ENCODE assay signal across 9 mouse cellular contexts in genomic region chr1:156990112-156990511, GRCm38 (mm10). TPM values are rescaled to one million over a fixed set of nuclear protein-coding genes. Genes with fewer than 3 reads are reported as not detected.
DNase-seq lines count a peak whose midpoint lies in the region; ATAC-seq lines count a peak whose summit lies in the region.
"Had no signal": no experiment of that assay in that cellular context is flagged by ENCODE, and none has a peak within 500 bp of the region (broad histone marks: within the 10 kb centered on the region; RNA-seq: fewer than 3 reads in every experiment).

No protein-coding gene starts in this region.

- H3K9ac ChIP-seq in liver, embryonic 12.5 days, result no peak overlapping the region
- H3K9ac ChIP-seq in hindbrain, embryonic 11.5 days (ENCODE audit: low read depth, low read length), result no peak overlapping the region
- no peak overlapping the region for H3K9ac ChIP-seq in midbrain, embryonic 15.5 days
- H3K9ac ChIP-seq in intestine, embryonic 15.5 days, result no peak overlapping the region

- no peak for ATAC-seq in liver, embryonic 12.5 days
- ATAC-seq in hindbrain, embryonic 11.5 days (ENCODE audit: low FRiP score), result peak; percentile 75
- peak; percentile 72; the same call in 1 of the 2 replicates for ATAC-seq in midbrain, embryonic 15.5 days (replicated peaks)
- no peak for ATAC-seq in intestine, embryonic 15.5 days

- no peaks in the 10 kb centered on the region for H3K36me3 ChIP-seq in liver, embryonic 12.5 days
- no peaks in the 10 kb centered on the region for H3K36me3 ChIP-seq in hindbrain, embryonic 11.5 days (ENCODE audit: control insufficient read depth, insufficient read depth, low read length)
- H3K36me3 ChIP-seq in midbrain, embryonic 15.5 days (replicated peaks), result no peaks in the 10 kb centered on the region
- no peaks in the 10 kb centered on the region for H3K36me3 ChIP-seq in intestine, embryonic 15.5 days
- H3K36me3 ChIP-seq: G1E had no signal

- H3K4me1 ChIP-seq in liver, embryonic 12.5 days, result peaks cover 97% of the 10 kb centered on the region
- no peaks in the 10 kb centered on the region for H3K4me1 ChIP-seq in hindbrain, embryonic 11.5 days (replicated peaks; ENCODE audit: control insufficient read depth, insufficient read depth, low read length)
- H3K4me1 ChIP-seq in midbrain, embryonic 15.5 days, result peaks cover 14% of the 10 kb centered on the region
- H3K4me1 ChIP-seq in intestine, embryonic 15.5 days (replicated peaks), result peaks cover 11% of the 10 kb centered on the region; the same call in 1 of the 2 replicates

- DNase-seq in liver, result no peak
- peak; percentile 66 for DNase-seq in hindbrain, embryonic 11.5 days (ENCODE audit: low spot score)
- peak; percentile 43 for DNase-seq in thymus, postnatal 14 days
- no peak for DNase-seq in kidney, postnatal 10 days
- DNase-seq in kidney, adult 8-10 months, result no peak

- H3K27me3 ChIP-seq in liver, embryonic 12.5 days (replicated peaks), result no peaks in the 10 kb centered on the region
- no peaks in the 10 kb centered on the region for H3K27me3 ChIP-seq in hindbrain, embryonic 11.5 days (ENCODE audit: control insufficient read depth, insufficient read depth, low read length)
- H3K27me3 ChIP-seq in midbrain, embryonic 15.5 days (replicated peaks), result no peaks in the 10 kb centered on the region
- H3K27me3 ChIP-seq in intestine, embryonic 15.5 days (replicated peaks), result no peaks in the 10 kb centered on the region

- H3K4me3 ChIP-seq in liver, embryonic 12.5 days, result no peak overlapping the region
- no peak overlapping the region for H3K4me3 ChIP-seq in hindbrain, embryonic 11.5 days (ENCODE audit: low read depth, low read length)
- H3K4me3 ChIP-seq in midbrain, embryonic 15.5 days, result no peak overlapping the region
- H3K4me3 ChIP-seq in intestine, embryonic 15.5 days (replicated peaks), result no peak overlapping the region

- WGBS in liver, embryonic 12.5 days (ENCODE audit: insufficient replicate concordance), result 64% methylated on average over 9 of the region's 9 CpGs
- 51% methylated on average over 9 of the region's 9 CpGs for WGBS in hindbrain, embryonic 11.5 days
- WGBS in midbrain, embryonic 15.5 days, result 6% methylated on average over 9 of the region's 9 CpGs
- WGBS in intestine, embryonic 15.5 days, result 31% methylated on average over 9 of the region's 9 CpGs

- no peak overlapping the region for H3K4me2 ChIP-seq in liver, embryonic 12.5 days
- H3K4me2 ChIP-seq in hindbrain, embryonic 11.5 days (replicated peaks; ENCODE audit: low read depth, low read length), result no peak overlapping the region
- no peak overlapping the region for H3K4me2 ChIP-seq in midbrain, embryonic 15.5 days
- no peak overlapping the region for H3K4me2 ChIP-seq in intestine, embryonic 15.5 days (replicated peaks)

- peak overlapping the region; percentile 80 for H3K27ac ChIP-seq in liver, embryonic 12.5 days
- H3K27ac ChIP-seq in hindbrain, embryonic 11.5 days (ENCODE audit: low read depth, low read length), result 0 out of 2 replicates have a peak overlapping the region, but pooled peaks have one; percentile 45
- peak overlapping the region; percentile 17; the same call in 1 of the 2 replicates for H3K27ac ChIP-seq in midbrain, embryonic 15.5 days
- H3K27ac ChIP-seq in intestine, embryonic 15.5 days, result no peak overlapping the region

- H3K9me3 ChIP-seq in liver, embryonic 12.5 days (replicated peaks), result no peaks in the 10 kb centered on the region
- no peaks in the 10 kb centered on the region for H3K9me3 ChIP-seq in hindbrain, embryonic 11.5 days (ENCODE audit: control insufficient read depth, low read length)
- no peaks in the 10 kb centered on the region for H3K9me3 ChIP-seq in midbrain, embryonic 15.5 days
- no peaks in the 10 kb centered on the region for H3K9me3 ChIP-seq in intestine, embryonic 15.5 days
- H3K9me3 ChIP-seq: G1E had no signal

RNA-seq across cellular contexts. Expression of gene Ralgps2, which starts 50.7 kb away (rescaled TPM):
- 25.6 and 26.8 TPM in 2 replicates for polyA plus RNA-seq in liver, embryonic 12.5 days (2016; fragmentation: Nextera tagmentation; extraction: Ambion mirVana)
- polyA plus RNA-seq in hindbrain, embryonic 11.5 days (2014; fragmentation: Nextera tagmentation; extraction: Ambion mirVana), result 85.5 and 103 TPM in 2 replicates
- polyA plus RNA-seq in midbrain, embryonic 15.5 days (2015; fragmentation: Nextera tagmentation; extraction: Ambion mirVana), result 87.9 and 104 TPM in 2 replicates
- 36.5 and 41.3 TPM in 2 replicates for polyA plus RNA-seq in intestine, embryonic 15.5 days (2015; fragmentation: Nextera tagmentation; extraction: Ambion mirVana)

Comparison
In these comparisons a context has a peak if more than half of its experiments do, and no peak if none do; other contexts are left out.
1. ATAC-seq: peak in hindbrain, embryonic 11.5 days (single experiment) and midbrain, embryonic 15.5 days (single experiment); none in liver, embryonic 12.5 days (single experiment) and intestine, embryonic 15.5 days (single experiment).
2. DNase-seq: peak in hindbrain, embryonic 11.5 days (single experiment) and thymus, postnatal 14 days (single experiment); none in liver (single experiment), kidney, postnatal 10 days (single experiment) and kidney, adult 8-10 months (0 of 2).